Mouse (Mus musculus): Measurements from ENCODE around the gene Gtpbp3.

DNA sequence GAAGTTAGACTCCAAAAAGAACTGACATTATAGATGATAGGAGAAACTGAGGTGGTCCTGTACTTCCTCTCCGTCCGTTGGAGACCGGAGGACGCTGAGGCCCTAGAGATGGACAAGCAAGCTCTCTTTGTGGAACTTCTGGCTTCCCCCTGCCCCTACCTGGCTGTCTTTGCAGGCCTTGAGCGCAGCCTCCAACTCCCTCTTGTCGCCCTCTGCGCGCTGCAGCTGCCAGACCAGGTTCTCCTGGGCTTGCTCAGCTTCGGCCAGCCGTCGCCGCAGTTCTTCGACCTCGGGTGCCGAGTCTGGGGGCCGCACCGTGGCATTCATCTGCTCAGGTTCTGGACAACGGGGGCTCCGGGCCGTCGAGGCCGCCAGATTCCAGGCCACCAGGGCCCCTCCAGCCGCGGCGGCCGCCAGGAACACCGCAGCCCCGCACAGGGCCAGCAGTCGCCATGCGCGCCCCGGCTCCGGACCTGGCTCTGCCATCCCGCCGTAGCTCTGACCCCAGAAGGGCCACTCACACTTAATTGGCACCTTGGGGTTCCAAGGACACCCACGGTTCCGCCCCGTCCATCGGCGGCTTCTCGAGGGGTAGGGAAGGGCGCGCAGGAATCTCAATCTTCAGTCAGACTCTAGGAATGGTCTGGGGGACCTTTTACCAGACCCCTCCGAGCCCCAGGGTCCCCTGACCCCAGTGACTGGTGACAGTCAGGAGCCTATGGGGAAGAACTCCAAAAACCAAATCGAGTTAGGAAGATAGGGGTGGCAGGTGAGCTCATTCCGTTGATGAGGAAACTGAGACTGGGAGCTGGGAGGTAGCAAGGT is 37.5 kb downstream of the Gtpbp3 start, which contains the start of gene Ccdc194:
- TF ChIP-seq EP300 (IDR thresholded peaks at IDR 0.05; ENCODE audit: insufficient read depth, low read depth, low read length): no peak
- TF ChIP-seq CTCF (IDR thresholded peaks at IDR 0.05): no peak
- TF ChIP-seq POLR2A (IDR thresholded peaks at IDR 0.05; ENCODE audit: insufficient read depth, low read depth, low read length): no peak
